Mouse (Mus musculus) testis, postnatal 10 days (tissue): Measurements from ENCODE around the gene Crym.

Experiments used
- DNase-seq: peaks from one replicate; pipeline ENCODE4 v3.0.0; 2021; ENCODE audit warnings: low spot score

Gene Crym

GRCm38 (mm10) chr7:120163581-120164251 lies 38.2 kb downstream of the Crym start:
- DNase-seq, result no peak

- DNase-seq, result no peak
These were observed 43.7 kb downstream of the Crym start for GRCm38 (mm10) chr7:120158121-120158613.

GRCm38 (mm10) chr7:120157575-120158061 lies 44.3 kb downstream of the Crym start:
- DNase-seq, result no peak

GRCm38 (mm10) chr7:120156841-120157409 lies 45.0 kb downstream of the Crym start:
- DNase-seq, result no peak

GRCm38 (mm10) chr7:120150898-120151297 lies 51.0 kb downstream of the Crym start:
- DNase-seq, result no peak

- DNase-seq, result no peak
These were observed 51.7 kb downstream of the Crym start for GRCm38 (mm10) chr7:120150257-120150656.

- no peak for DNase-seq
These were observed 56.7 kb downstream of the Crym start, which contains the start of gene Zp2 for GRCm38 (mm10) chr7:120145191-120145590. Zp2 (minus strand) TSS chr7:120145291.

- no peak for DNase-seq
These were observed 59.2 kb downstream of the Crym start for GRCm38 (mm10) chr7:120142743-120143142.
